8 mouse cellular contexts compared by ENCODE assay signal in genomic region chr7:44357531-44357930, GRCm38 (mm10). TPM values are rescaled to one million over a fixed set of nuclear protein-coding genes. Genes with fewer than 3 reads are reported as not detected.
DNase-seq lines count a peak whose midpoint lies in the region; ATAC-seq and TF ChIP-seq lines count a peak whose summit lies in the region.
"Had no signal": no experiment of that assay in that cellular context is flagged by ENCODE, and none has a peak within 500 bp of the region (broad histone marks: within the 10 kb centered on the region; RNA-seq: fewer than 3 reads in every experiment).

No protein-coding gene starts in this region.

- peaks cover 90% of the 10 kb centered on the region for H3K27me3 ChIP-seq in hindbrain, embryonic 10.5 days (ENCODE audit: insufficient read depth, poor library complexity, severe bottlenecking)
- peaks cover 38% of the 10 kb centered on the region for H3K27me3 ChIP-seq in hindbrain, embryonic 14.5 days (ENCODE audit: control insufficient read depth, insufficient read depth, low read length)
- H3K27me3 ChIP-seq in E14TG2a.4 (ENCODE audit: insufficient read depth, low read length) = peaks cover 64% of the 10 kb centered on the region
- peaks cover 96% of the 10 kb centered on the region for H3K27me3 ChIP-seq in limb, embryonic 13.5 days

- peak overlapping the region; percentile 79 for H3K27ac ChIP-seq in hindbrain, embryonic 10.5 days
- no peak overlapping the region for H3K27ac ChIP-seq in hindbrain, embryonic 14.5 days
- no peak overlapping the region for H3K27ac ChIP-seq in limb, embryonic 13.5 days

- H3K9ac ChIP-seq in hindbrain, embryonic 14.5 days = no peak overlapping the region
- H3K9ac ChIP-seq in limb, embryonic 13.5 days = no peak overlapping the region

- H3K36me3 ChIP-seq in hindbrain, embryonic 10.5 days = no peaks in the 10 kb centered on the region
- H3K36me3 ChIP-seq in hindbrain, embryonic 14.5 days (replicated peaks; ENCODE audit: control insufficient read depth, insufficient read depth) = peaks cover 36% of the 10 kb centered on the region
- H3K36me3 ChIP-seq in E14TG2a.4 (ENCODE audit: insufficient read depth, low read length) = no peaks in the 10 kb centered on the region
- no peaks in the 10 kb centered on the region for H3K36me3 ChIP-seq in limb, embryonic 13.5 days

- TF ChIP-seq CTCF in E14TG2a.4 (conservative IDR thresholded peaks at IDR 0.05; ENCODE audit: low read length) = no peak
- TF ChIP-seq CTCF in brain, embryonic 14.5 days (IDR thresholded peaks at IDR 0.05; ENCODE audit: borderline replicate concordance, extremely low read depth, insufficient read depth, insufficient read length) = no peak

- ATAC-seq in hindbrain, embryonic 14.5 days (ENCODE audit: low FRiP score) = no peak
- no peak for ATAC-seq in limb, embryonic 13.5 days (ENCODE audit: low FRiP score, low read depth)

- no peak for DNase-seq in hindbrain, embryonic 10.5 days (ENCODE audit: low spot score)
- DNase-seq in hindbrain, embryonic 14.5 days (ENCODE audit: low spot score) = no peak
- peak; percentile 26 for DNase-seq in brain, embryonic 14.5 days (ENCODE audit: low read depth)
- DNase-seq in adrenal gland, adult 2 months = no peak
- no peak for DNase-seq in thymus, postnatal 14 days

- H3K4me2 ChIP-seq in hindbrain, embryonic 14.5 days (replicated peaks) = no peak overlapping the region
- H3K4me2 ChIP-seq in limb, embryonic 13.5 days (replicated peaks) = no peak overlapping the region

- no peak for TF ChIP-seq POLR2A in brain, embryonic 14.5 days (IDR thresholded peaks at IDR 0.05; ENCODE audit: borderline replicate concordance, extremely low read depth, insufficient read depth, insufficient read length, poor library complexity, severe bottlenecking)

- peaks cover 80% of the 10 kb centered on the region for H3K4me1 ChIP-seq in hindbrain, embryonic 10.5 days (replicated peaks)
- peaks cover 34% of the 10 kb centered on the region for H3K4me1 ChIP-seq in hindbrain, embryonic 14.5 days (replicated peaks; ENCODE audit: control insufficient read depth, insufficient read depth, low read length)
- H3K4me1 ChIP-seq in E14TG2a.4 (replicated peaks; ENCODE audit: low read depth, low read length) = peaks cover 73% of the 10 kb centered on the region
- H3K4me1 ChIP-seq in limb, embryonic 13.5 days = peaks cover 50% of the 10 kb centered on the region

- H3K4me3 ChIP-seq in hindbrain, embryonic 10.5 days = peak overlapping the region; percentile 46
- no peak overlapping the region for H3K4me3 ChIP-seq in hindbrain, embryonic 14.5 days (replicated peaks; ENCODE audit: low read length)
- H3K4me3 ChIP-seq in E14TG2a.4 (replicated peaks; ENCODE audit: low read length) = peak overlapping the region; percentile 67; the same call in 1 of the 2 replicates
- H3K4me3 ChIP-seq in limb, embryonic 13.5 days = 0 out of 2 replicates have a peak overlapping the region, but pooled peaks have one; percentile 4

- WGBS in hindbrain, embryonic 10.5 days = 10% methylated on average over 10 of the region's 10 CpGs
- WGBS in hindbrain, embryonic 14.5 days = 11% methylated on average over 10 of the region's 10 CpGs
- 9% methylated on average over 10 of the region's 10 CpGs for WGBS in limb, embryonic 13.5 days

- no peaks in the 10 kb centered on the region for H3K9me3 ChIP-seq in hindbrain, embryonic 10.5 days
- no peaks in the 10 kb centered on the region for H3K9me3 ChIP-seq in hindbrain, embryonic 14.5 days (ENCODE audit: control insufficient read depth, low read length)
- no peaks in the 10 kb centered on the region for H3K9me3 ChIP-seq in E14TG2a.4 (ENCODE audit: low read length)
- H3K9me3 ChIP-seq in limb, embryonic 13.5 days = no peaks in the 10 kb centered on the region

RNA-seq across cellular contexts. Expression of gene Syt3, which starts 26.4 kb away (rescaled TPM):
- 2.7 and 3.0 TPM in 2 replicates for polyA plus RNA-seq in hindbrain, embryonic 10.5 days (2016; fragmentation: Nextera tagmentation; extraction: Ambion mirVana)
- polyA plus RNA-seq in hindbrain, embryonic 14.5 days (2014; fragmentation: Nextera tagmentation; extraction: Ambion mirVana) = 61.8 and 70.8 TPM in 2 replicates
- polyA plus RNA-seq in brain, embryonic 14.5 days (2012; rRNA removed) = 35.5 and 41.6 TPM in 2 replicates
- 3.5 and 4.0 TPM in 2 replicates for polyA plus RNA-seq in limb, embryonic 13.5 days (2015; fragmentation: Nextera tagmentation; extraction: Ambion mirVana)
- 1 to 10 TPM; 4.8 to 6.2 TPM for total RNA-seq in adrenal gland, adult 2 months (2021)
- 12.1 and 16.0 TPM in 2 replicates for polyA plus RNA-seq in adrenal gland, adult 2 months (2012; rRNA removed)
- total RNA-seq: neutrophil, adult 5-6 weeks had no signal

RNA-seq across cellular contexts. Expression of gene 1700008O03Rik, which starts 28.1 kb away (rescaled TPM):
- polyA plus RNA-seq in hindbrain, embryonic 10.5 days (2016; fragmentation: Nextera tagmentation; extraction: Ambion mirVana) = 2.1 and 2.7 TPM in 2 replicates
- 2.1 and 2.8 TPM in 2 replicates for polyA plus RNA-seq in hindbrain, embryonic 14.5 days (2014; fragmentation: Nextera tagmentation; extraction: Ambion mirVana)
- 3.0 and 4.1 TPM in 2 replicates for polyA plus RNA-seq in brain, embryonic 14.5 days (2012; rRNA removed)
- 1.1 TPM in 2 replicates for polyA plus RNA-seq in limb, embryonic 13.5 days (2015; fragmentation: Nextera tagmentation; extraction: Ambion mirVana)
- 1 to 10 TPM in 1 of 2 experiments, under 1 TPM in 1; 0.66 to 1.2 TPM for total RNA-seq in adrenal gland, adult 2 months (2021)
- 1.6 and 2.3 TPM in 2 replicates for polyA plus RNA-seq in adrenal gland, adult 2 months (2012; rRNA removed)
- total RNA-seq: neutrophil, adult 5-6 weeks had no signal

RNA-seq across cellular contexts. Expression of gene Shank1, which starts 47.5 kb away (rescaled TPM):
- polyA plus RNA-seq in hindbrain, embryonic 10.5 days (2016; fragmentation: Nextera tagmentation; extraction: Ambion mirVana) = 1.2 and 4.6 TPM in 2 replicates
- 40.3 and 46.8 TPM in 2 replicates for polyA plus RNA-seq in hindbrain, embryonic 14.5 days (2014; fragmentation: Nextera tagmentation; extraction: Ambion mirVana)
- polyA plus RNA-seq in brain, embryonic 14.5 days (2012; rRNA removed) = 17.2 and 63.1 TPM in 2 replicates
- polyA plus RNA-seq in limb, embryonic 13.5 days (2015; fragmentation: Nextera tagmentation; extraction: Ambion mirVana) = 3.1 and 3.3 TPM in 2 replicates
- total RNA-seq in adrenal gland, adult 2 months (2021) = 1 to 10 TPM; 8.0 to 9.1 TPM
- polyA plus RNA-seq in adrenal gland, adult 2 months (2012; rRNA removed) = 2.5 and 2.9 TPM in 2 replicates

RNA-seq across cellular contexts. Expression of gene Clec11a, which starts 50.8 kb away (rescaled TPM):
- 1.8 and 2.1 TPM in 2 replicates for polyA plus RNA-seq in hindbrain, embryonic 10.5 days (2016; fragmentation: Nextera tagmentation; extraction: Ambion mirVana)
- polyA plus RNA-seq in hindbrain, embryonic 14.5 days (2014; fragmentation: Nextera tagmentation; extraction: Ambion mirVana) = 3.6 and 3.7 TPM in 2 replicates
- 3.2 and 3.6 TPM in 2 replicates for polyA plus RNA-seq in brain, embryonic 14.5 days (2012; rRNA removed)
- polyA plus RNA-seq in limb, embryonic 13.5 days (2015; fragmentation: Nextera tagmentation; extraction: Ambion mirVana) = 5.6 and 6.3 TPM in 2 replicates
- total RNA-seq in adrenal gland, adult 2 months (2021) = 1 to 10 TPM; 4.6 to 5.1 TPM
- polyA plus RNA-seq in adrenal gland, adult 2 months (2012; rRNA removed) = 11.4 and 13.0 TPM in 2 replicates
